Mouse (Mus musculus): ENCODE results near the gene Tssk1.

Tssk1 gene

GRCm38 (mm10) chr16:17945081-17945831 is 51.2 kb downstream of the Tssk1 start:
- no peak for DNase-seq (ENCODE audit: low spot score)

All from MN1 (cell line).